Mouse (Mus musculus) heart, embryonic 13.5 days (tissue): ENCODE measurements around the gene Krt2. TPM values are rescaled to one million over a fixed set of nuclear protein-coding genes. Genes with fewer than 3 reads are reported as not detected.

Source experiments
- ATAC-seq: fragments of 200-750 bp; cut with Nextera tagmentation; 2 replicates; pipeline ENCODE4 v1.8.0; 2017; ENCODE audit warnings: moderate TSS enrichment; ENCODE audit not compliant: insufficient number of reproducible peaks, low FRiP score, low TSS enrichment; ENCODE audit errors: extremely low read depth
- H3K27ac ChIP-seq: fragments of 300-500 bp; sonication (generic); replicated peaks from 2 replicates; pipeline ENCODE4 v1.5.1; 2015; ENCODE audit warnings: moderate library complexity, mild to moderate bottlenecking, inconsistent platforms
- H3K27me3 ChIP-seq: fragments of 300-500 bp; sonication (generic); replicated peaks from 2 replicates; pipeline ENCODE4 v1.6.1; 2015; ENCODE audit warnings: mild to moderate bottlenecking, inconsistent platforms
- H3K36me3 ChIP-seq: fragments of 300-500 bp; sonication (generic); 2 replicates; pipeline ENCODE4 v1.6.1; 2015; ENCODE audit warnings: mild to moderate bottlenecking, inconsistent platforms
- H3K4me1 ChIP-seq: fragments of 300-500 bp; sonication (generic); 2 replicates; pipeline ENCODE4 v1.6.1; 2015; ENCODE audit warnings: inconsistent platforms
- H3K4me2 ChIP-seq: fragments of 300-500 bp; sonication (generic); 2 replicates; pipeline ENCODE4 v1.6.1; 2015; ENCODE audit warnings: inconsistent platforms, mild to moderate bottlenecking, moderate library complexity
- H3K4me3 ChIP-seq: fragments of 300-500 bp; sonication (generic); 2 replicates; pipeline ENCODE4 v1.5.1; 2015; ENCODE audit warnings: moderate library complexity, mild to moderate bottlenecking, inconsistent platforms
- H3K9ac ChIP-seq: fragments of 300-500 bp; sonication (generic); 2 replicates; pipeline ENCODE4 v1.6.1; 2015; ENCODE audit warnings: inconsistent platforms, mild to moderate bottlenecking, moderate library complexity
- H3K9me3 ChIP-seq: fragments of 300-500 bp; sonication (generic); 2 replicates; pipeline ENCODE4 v1.6.1; 2016; ENCODE audit warnings: inconsistent platforms
- WGBS: fragments of 180-500 bp; shearing (Covaris S2); methylation state at CpG from one replicate; pipeline ENCODE4 v1.1.7; 2015; ENCODE audit warnings: mixed read lengths; 5-methylcytosine and 5-hydroxymethylcytosine counted together
- polyA plus RNA-seq: library from polyadenylated mRNA; unstranded; fragments of >200 nt; fragmentation: Nextera tagmentation; extraction: Ambion mirVana; gene quantifications from 2 replicates; pipeline ENCODE4 v1.2.1, GENCODE M21; 2015

Krt2 gene
- polyA plus RNA-seq, 1 experiment from 2014 or later, result not detected

GRCm38 (mm10) chr15:101843192-101843591 lies 25.2 kb upstream of the Krt2 start:
- Histone ChIP-seq H3K9ac (no peak overlapping the region), H3K4me2 (no peak overlapping the region), H3K27ac (no peak overlapping the region), H3K27me3 (peaks cover 70% of the 10 kb centered on the region), H3K4me3 (no peak overlapping the region), H3K4me1 (peaks cover 10% of the 10 kb centered on the region; the same call in 1 of the 2 replicates), H3K36me3 (no peaks in the 10 kb centered on the region), H3K9me3 (no peaks in the 10 kb centered on the region)
- ATAC-seq, result no peak
- WGBS, result 62% methylated on average over 9 of the region's 9 CpGs

GRCm38 (mm10) chr15:101834784-101835328 lies 16.9 kb upstream of the Krt2 start:
- no peak overlapping the region for H3K27ac ChIP-seq
- no peaks in the 10 kb centered on the region for H3K9me3 ChIP-seq
- no peak overlapping the region for H3K4me2 ChIP-seq
- no peak overlapping the region for H3K4me3 ChIP-seq
- WGBS, result 47% methylated on average over 5 of the region's 5 CpGs
- H3K27me3 ChIP-seq, result peaks cover 34% of the 10 kb centered on the region
- no peaks in the 10 kb centered on the region for H3K4me1 ChIP-seq
- no peak for ATAC-seq
- H3K36me3 ChIP-seq, result no peaks in the 10 kb centered on the region
- no peak overlapping the region for H3K9ac ChIP-seq

- 37% methylated on average over 6 of the region's 6 CpGs for WGBS
- no peak for ATAC-seq
- Histone ChIP-seq H3K27ac (no peak overlapping the region), H3K4me3 (no peak overlapping the region), H3K36me3 (no peaks in the 10 kb centered on the region), H3K27me3 (peaks cover 32% of the 10 kb centered on the region; the same call in 1 of the 2 replicates), H3K4me2 (no peak overlapping the region), H3K4me1 (no peaks in the 10 kb centered on the region), H3K9ac (no peak overlapping the region), H3K9me3 (no peaks in the 10 kb centered on the region)
Measured at GRCm38 (mm10) chr15:101833131-101833530, 15.2 kb upstream of the Krt2 start.

- Histone ChIP-seq H3K9me3 (no peaks in the 10 kb centered on the region), H3K9ac (no peak overlapping the region), H3K27me3 (peaks cover 27% of the 10 kb centered on the region), H3K27ac (no peak overlapping the region), H3K4me3 (no peak overlapping the region), H3K4me1 (no peaks in the 10 kb centered on the region), H3K36me3 (no peaks in the 10 kb centered on the region), H3K4me2 (no peak overlapping the region)
- ATAC-seq, result no peak
- 56% methylated on average over 5 of the region's 5 CpGs for WGBS
Measured at GRCm38 (mm10) chr15:101829441-101829840, 11.5 kb upstream of the Krt2 start.

- no peaks in the 10 kb centered on the region for H3K4me1 ChIP-seq
- no peak for ATAC-seq
- H3K9me3 ChIP-seq, result no peaks in the 10 kb centered on the region
- H3K4me3 ChIP-seq, result no peak overlapping the region
- no peak overlapping the region for H3K4me2 ChIP-seq
- no peak overlapping the region for H3K9ac ChIP-seq
- H3K27ac ChIP-seq, result no peak overlapping the region
- no peaks in the 10 kb centered on the region for H3K36me3 ChIP-seq
- peaks cover 41% of the 10 kb centered on the region for H3K27me3 ChIP-seq
- 22% methylated on average over 3 of the region's 3 CpGs for WGBS
Measured at GRCm38 (mm10) chr15:101821786-101822185, 3.8 kb upstream of the Krt2 start.

- H3K4me1 ChIP-seq, result no peaks in the 10 kb centered on the region
- no peaks in the 10 kb centered on the region for H3K36me3 ChIP-seq
- no peak overlapping the region for H3K4me3 ChIP-seq
- H3K27me3 ChIP-seq, result peaks cover 54% of the 10 kb centered on the region
- H3K27ac ChIP-seq, result no peak overlapping the region
- no peaks in the 10 kb centered on the region for H3K9me3 ChIP-seq
- WGBS, result 74% methylated on average over 11 of the region's 11 CpGs
- H3K4me2 ChIP-seq, result no peak overlapping the region
- H3K9ac ChIP-seq, result no peak overlapping the region
- ATAC-seq, result no peak
Measured at GRCm38 (mm10) chr15:101803052-101803822, 14.7 kb downstream of the Krt2 start.

GRCm38 (mm10) chr15:101802296-101802835 lies 15.6 kb downstream of the Krt2 start, which contains the start of gene Krt73:
Gene Krt73, minus strand, starts transcription at chr15:101802346.
- no peak for ATAC-seq
- Histone ChIP-seq H3K9me3 (no peaks in the 10 kb centered on the region), H3K36me3 (no peaks in the 10 kb centered on the region), H3K4me1 (no peaks in the 10 kb centered on the region), H3K27ac (no peak within 1 kb of the TSS), H3K4me2 (no peak within 1 kb of the TSS), H3K4me3 (no peak within 1 kb of the TSS), H3K27me3 (peaks cover 61% of the 10 kb centered on the region), H3K9ac (no peak within 1 kb of the TSS)
- 68% methylated on average over 6 of the region's 6 CpGs for WGBS

GRCm38 (mm10) chr15:101790867-101791266 lies 27.1 kb downstream of the Krt2 start:
- no peaks in the 10 kb centered on the region for H3K4me1 ChIP-seq
- H3K4me2 ChIP-seq, result no peak overlapping the region
- ATAC-seq, result no peak
- H3K36me3 ChIP-seq, result no peaks in the 10 kb centered on the region
- no peak overlapping the region for H3K9ac ChIP-seq
- H3K4me3 ChIP-seq, result no peak overlapping the region
- H3K9me3 ChIP-seq, result no peaks in the 10 kb centered on the region
- WGBS, result 10% methylated on average over 3 of the region's 3 CpGs
- peaks cover 62% of the 10 kb centered on the region for H3K27me3 ChIP-seq
- no peak overlapping the region for H3K27ac ChIP-seq

GRCm38 (mm10) chr15:101786360-101786759 lies 31.6 kb downstream of the Krt2 start, which contains the start of gene Krt72:
Gene Krt72, minus strand, starts transcription at chr15:101786460.
- Histone ChIP-seq H3K9me3 (no peaks in the 10 kb centered on the region), H3K9ac (no peak within 1 kb of the TSS), H3K4me2 (no peak within 1 kb of the TSS), H3K27me3 (peaks cover 56% of the 10 kb centered on the region), H3K4me1 (no peaks in the 10 kb centered on the region), H3K4me3 (no peak within 1 kb of the TSS), H3K36me3 (no peaks in the 10 kb centered on the region), H3K27ac (no peak within 1 kb of the TSS)
- 72% methylated on average over 18 of the region's 18 CpGs for WGBS
- ATAC-seq, result no peak

- H3K9me3 ChIP-seq, result no peaks in the 10 kb centered on the region
- no peak overlapping the region for H3K4me2 ChIP-seq
- ATAC-seq, result no peak
- 77% methylated on average over 10 of the region's 10 CpGs for WGBS
- H3K27ac ChIP-seq, result no peak overlapping the region
- H3K9ac ChIP-seq, result no peak overlapping the region
- H3K27me3 ChIP-seq, result peaks cover 67% of the 10 kb centered on the region
- no peaks in the 10 kb centered on the region for H3K36me3 ChIP-seq
- no peak overlapping the region for H3K4me3 ChIP-seq
- H3K4me1 ChIP-seq, result no peaks in the 10 kb centered on the region
Measured at GRCm38 (mm10) chr15:101773420-101773819, 44.5 kb downstream of the Krt2 start.

- peaks cover 72% of the 10 kb centered on the region for H3K27me3 ChIP-seq
- no peak overlapping the region for H3K9ac ChIP-seq
- no peaks in the 10 kb centered on the region for H3K4me1 ChIP-seq
- H3K36me3 ChIP-seq, result no peaks in the 10 kb centered on the region
- H3K4me2 ChIP-seq, result no peak overlapping the region
- no peaks in the 10 kb centered on the region for H3K9me3 ChIP-seq
- H3K4me3 ChIP-seq, result no peak overlapping the region
- ATAC-seq, result no peak
- no peak overlapping the region for H3K27ac ChIP-seq
- 1% methylated on average over 5 of the region's 5 CpGs for WGBS
Measured at GRCm38 (mm10) chr15:101772711-101773081, 45.3 kb downstream of the Krt2 start.
